Mouse (Mus musculus): ENCODE data around the gene Slc25a1. TPM values are rescaled to one million over a fixed set of nuclear protein-coding genes. Genes with fewer than 3 reads are reported as not detected.

Slc25a1 gene
- polyA plus RNA-seq, 1 experiment from 2014 or later = 78.3 TPM

DNA sequence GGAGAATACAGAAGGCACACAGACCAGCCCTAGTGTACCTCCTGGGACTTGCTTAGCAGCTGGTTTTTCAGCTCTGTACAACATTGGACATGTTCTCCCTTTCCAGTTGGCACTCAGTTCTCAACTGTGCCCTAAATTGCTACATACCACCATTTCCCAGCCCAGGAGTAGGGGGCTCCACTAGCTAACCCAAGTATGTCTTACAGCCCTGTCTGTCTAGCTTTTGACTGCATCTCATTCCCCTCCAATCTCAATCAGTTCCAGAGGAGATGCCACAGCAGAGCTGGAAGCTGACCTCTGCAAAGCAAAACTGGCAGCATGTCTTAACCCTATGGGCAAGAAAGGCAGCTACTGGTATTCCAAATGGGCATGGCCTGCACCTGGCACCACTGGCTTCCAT, 31.9 kb downstream of the Slc25a1 start:
- Histone ChIP-seq H3K27ac (ENCODE audit: low read depth, low read length) (no peak overlapping the region), H3K4me3 (ENCODE audit: low read length) (no peak overlapping the region), H3K9ac (ENCODE audit: low read depth, low read length) (no peak overlapping the region), H3K4me1 (ENCODE audit: control insufficient read depth, insufficient read depth, low read length) (no peaks in the 10 kb centered on the region), H3K9me3 (ENCODE audit: control insufficient read depth, low read length) (no peaks in the 10 kb centered on the region), H3K4me2 (replicated peaks; ENCODE audit: low read depth, low read length) (no peak overlapping the region), H3K36me3 (ENCODE audit: control insufficient read depth, insufficient read depth, low read length) (peaks cover 20% of the 10 kb centered on the region), H3K27me3 (ENCODE audit: control insufficient read depth, insufficient read depth, low read length) (no peaks in the 10 kb centered on the region)
- ATAC-seq (ENCODE audit: low FRiP score, low TSS enrichment) = no peak

DNA sequence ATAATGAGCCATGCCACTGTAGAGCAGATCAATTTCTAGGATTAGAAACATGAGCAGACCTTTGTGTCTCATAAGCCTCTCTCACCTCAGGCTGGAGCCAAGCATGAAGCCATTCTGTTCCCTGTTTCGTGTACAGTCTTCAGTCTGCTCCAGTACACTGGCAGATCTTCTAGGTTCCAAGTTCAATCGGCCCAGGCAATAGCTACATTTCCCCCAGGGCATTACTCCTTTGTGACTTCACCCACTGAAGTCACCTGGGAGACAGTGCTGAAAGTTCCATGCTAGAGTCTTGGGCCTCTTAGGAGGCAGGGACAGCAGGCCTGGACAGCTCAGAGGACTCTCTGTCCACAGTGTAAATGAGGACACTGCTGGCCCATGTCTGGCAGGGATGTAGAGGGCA, 34.1 kb downstream of the Slc25a1 start, which contains the start of gene Tssk1:
TSS of gene Tssk1 (plus strand) at position 301 of the 400 bp plus-strand sequence.
- no peak within 1 kb of the TSS for H3K4me3 ChIP-seq (ENCODE audit: low read length)
- no peak within 1 kb of the TSS for H3K9ac ChIP-seq (ENCODE audit: low read depth, low read length)
- H3K9me3 ChIP-seq (ENCODE audit: control insufficient read depth, low read length) = no peaks in the 10 kb centered on the region
- H3K27me3 ChIP-seq (ENCODE audit: control insufficient read depth, insufficient read depth, low read length) = no peaks in the 10 kb centered on the region
- peaks cover 11% of the 10 kb centered on the region for H3K4me1 ChIP-seq (ENCODE audit: control insufficient read depth, insufficient read depth, low read length)
- ATAC-seq (ENCODE audit: low FRiP score, low TSS enrichment) = no peak
- H3K27ac ChIP-seq (ENCODE audit: low read depth, low read length) = no peak within 1 kb of the TSS
- 75% methylated on average over 2 of the region's 2 CpGs for WGBS
- no peak within 1 kb of the TSS for H3K4me2 ChIP-seq (replicated peaks; ENCODE audit: low read depth, low read length)
- peaks cover 3% of the 10 kb centered on the region; the same call in 1 of the 2 replicates for H3K36me3 ChIP-seq (ENCODE audit: control insufficient read depth, insufficient read depth, low read length)

- Histone ChIP-seq H3K4me3 (ENCODE audit: low read length) (no peak overlapping the region), H3K9ac (ENCODE audit: low read depth, low read length) (no peak overlapping the region), H3K4me2 (replicated peaks; ENCODE audit: low read depth, low read length) (no peak overlapping the region), H3K27me3 (ENCODE audit: control insufficient read depth, insufficient read depth, low read length) (no peaks in the 10 kb centered on the region), H3K36me3 (ENCODE audit: control insufficient read depth, insufficient read depth, low read length) (peaks cover 3% of the 10 kb centered on the region; the same call in 1 of the 2 replicates), H3K9me3 (ENCODE audit: control insufficient read depth, low read length) (no peaks in the 10 kb centered on the region), H3K27ac (ENCODE audit: low read depth, low read length) (no peak overlapping the region), H3K4me1 (ENCODE audit: control insufficient read depth, insufficient read depth, low read length) (peaks cover 11% of the 10 kb centered on the region)
- no peak for ATAC-seq (ENCODE audit: low FRiP score, low TSS enrichment)
- WGBS = 74% methylated on average over 3 of the region's 3 CpGs
Observed at GRCm38 (mm10) chr16:17892606-17893005, 35.4 kb downstream of the Slc25a1 start.

DNA sequence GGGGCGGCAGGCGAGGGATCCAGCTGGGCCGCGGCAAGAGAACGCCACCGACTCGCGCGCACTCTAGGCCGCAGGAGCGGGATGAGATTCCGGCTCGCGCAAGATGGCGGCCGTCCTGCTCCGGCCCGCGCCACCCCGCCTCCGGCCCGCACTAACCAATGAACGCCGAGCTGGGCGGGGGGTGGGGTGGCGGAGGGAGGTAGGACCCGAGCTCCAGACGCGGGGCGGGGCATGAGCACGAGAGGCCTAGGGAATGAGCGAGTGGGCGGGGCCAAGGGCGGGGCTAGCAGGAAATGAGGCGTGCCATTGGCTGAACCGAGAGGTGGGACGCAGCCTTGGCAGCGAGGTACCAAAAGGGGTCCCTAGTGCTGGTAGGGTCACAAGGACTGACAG, 36.5 kb downstream of the Slc25a1 start, which contains the start of gene Gm20518:
TSS of gene Gm20518 (minus strand) at position 105 of the 393 bp plus-strand sequence.
- H3K36me3 ChIP-seq (ENCODE audit: control insufficient read depth, insufficient read depth, low read length) = peaks cover 3% of the 10 kb centered on the region; the same call in 1 of the 2 replicates
- H3K4me3 ChIP-seq (ENCODE audit: low read length) = peak within 1 kb of the TSS; percentile 97
- peak within 1 kb of the TSS; percentile 92 for H3K27ac ChIP-seq (ENCODE audit: low read depth, low read length)
- peak within 1 kb of the TSS; percentile 91 for H3K4me2 ChIP-seq (replicated peaks; ENCODE audit: low read depth, low read length)
- ATAC-seq (ENCODE audit: low FRiP score, low TSS enrichment) = peak; percentile 98
- peaks cover 11% of the 10 kb centered on the region for H3K4me1 ChIP-seq (ENCODE audit: control insufficient read depth, insufficient read depth, low read length)
- WGBS = under 1% methylated on average over 35 of the region's 38 CpGs
- H3K9ac ChIP-seq (ENCODE audit: low read depth, low read length) = peak within 1 kb of the TSS; percentile 96
- H3K9me3 ChIP-seq (ENCODE audit: control insufficient read depth, low read length) = no peaks in the 10 kb centered on the region
- no peaks in the 10 kb centered on the region for H3K27me3 ChIP-seq (ENCODE audit: control insufficient read depth, insufficient read depth, low read length)

DNA sequence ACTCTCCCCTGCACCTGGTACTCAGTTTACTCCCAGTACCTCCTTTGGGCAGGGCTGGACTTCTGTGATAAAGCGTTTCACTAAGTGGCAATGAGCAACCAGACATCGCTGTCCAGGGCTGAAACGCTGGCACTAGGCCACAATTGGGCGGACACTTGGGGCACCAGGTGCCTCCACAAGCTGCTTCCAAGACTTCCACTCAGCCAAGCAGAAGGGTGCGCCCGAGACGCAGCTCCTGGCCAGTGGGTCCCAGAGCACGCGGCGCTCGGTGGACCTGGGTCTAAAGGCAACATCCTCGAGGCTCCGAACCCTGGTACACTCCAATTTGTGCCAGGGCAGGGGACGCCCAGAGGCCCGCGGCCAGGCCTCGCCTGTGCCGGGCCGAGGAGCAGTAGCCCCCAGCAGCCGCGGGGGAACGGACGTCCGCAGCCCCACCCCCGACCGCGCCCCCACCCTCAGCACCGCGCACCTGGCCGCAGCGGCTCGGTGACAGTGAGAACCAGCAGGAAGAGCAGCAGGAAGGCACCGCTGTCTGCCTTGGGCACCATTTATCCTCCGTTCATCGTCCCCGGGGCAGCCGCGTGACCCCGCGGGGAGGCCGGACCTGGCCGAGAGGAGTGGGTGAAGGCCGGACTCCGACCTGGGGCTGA, 37.0 kb downstream of the Slc25a1 start:
- Histone ChIP-seq H3K27ac (ENCODE audit: low read depth, low read length) (peak overlapping the region; percentile 92), H3K4me3 (ENCODE audit: low read length) (peak overlapping the region; percentile 97), H3K4me1 (ENCODE audit: control insufficient read depth, insufficient read depth, low read length) (peaks cover 11% of the 10 kb centered on the region), H3K27me3 (ENCODE audit: control insufficient read depth, insufficient read depth, low read length) (no peaks in the 10 kb centered on the region), H3K36me3 (ENCODE audit: control insufficient read depth, insufficient read depth, low read length) (peaks cover 3% of the 10 kb centered on the region; the same call in 1 of the 2 replicates), H3K9me3 (ENCODE audit: control insufficient read depth, low read length) (no peaks in the 10 kb centered on the region), H3K9ac (ENCODE audit: low read depth, low read length) (peak overlapping the region; percentile 96), H3K4me2 (replicated peaks; ENCODE audit: low read depth, low read length) (peak overlapping the region; percentile 91)
- WGBS = 0% methylated on average over 44 of the region's 44 CpGs
- peak; percentile 80 for ATAC-seq (ENCODE audit: low FRiP score, low TSS enrichment)

- H3K4me1 ChIP-seq (ENCODE audit: control insufficient read depth, insufficient read depth, low read length) = peaks cover 11% of the 10 kb centered on the region
- H3K36me3 ChIP-seq (ENCODE audit: control insufficient read depth, insufficient read depth, low read length) = peaks cover 3% of the 10 kb centered on the region; the same call in 1 of the 2 replicates
- no peaks in the 10 kb centered on the region for H3K9me3 ChIP-seq (ENCODE audit: control insufficient read depth, low read length)
- H3K27me3 ChIP-seq (ENCODE audit: control insufficient read depth, insufficient read depth, low read length) = no peaks in the 10 kb centered on the region
- H3K4me3 ChIP-seq (ENCODE audit: low read length) = peak overlapping the region; percentile 97
- 41% methylated on average over 2 of the region's 2 CpGs for WGBS
- H3K27ac ChIP-seq (ENCODE audit: low read depth, low read length) = no peak overlapping the region
- peak overlapping the region; percentile 91 for H3K4me2 ChIP-seq (replicated peaks; ENCODE audit: low read depth, low read length)
- no peak for ATAC-seq (ENCODE audit: low FRiP score, low TSS enrichment)
- peak overlapping the region; percentile 96 for H3K9ac ChIP-seq (ENCODE audit: low read depth, low read length)
Observed at GRCm38 (mm10) chr16:17890342-17890727, 37.7 kb downstream of the Slc25a1 start.

DNA sequence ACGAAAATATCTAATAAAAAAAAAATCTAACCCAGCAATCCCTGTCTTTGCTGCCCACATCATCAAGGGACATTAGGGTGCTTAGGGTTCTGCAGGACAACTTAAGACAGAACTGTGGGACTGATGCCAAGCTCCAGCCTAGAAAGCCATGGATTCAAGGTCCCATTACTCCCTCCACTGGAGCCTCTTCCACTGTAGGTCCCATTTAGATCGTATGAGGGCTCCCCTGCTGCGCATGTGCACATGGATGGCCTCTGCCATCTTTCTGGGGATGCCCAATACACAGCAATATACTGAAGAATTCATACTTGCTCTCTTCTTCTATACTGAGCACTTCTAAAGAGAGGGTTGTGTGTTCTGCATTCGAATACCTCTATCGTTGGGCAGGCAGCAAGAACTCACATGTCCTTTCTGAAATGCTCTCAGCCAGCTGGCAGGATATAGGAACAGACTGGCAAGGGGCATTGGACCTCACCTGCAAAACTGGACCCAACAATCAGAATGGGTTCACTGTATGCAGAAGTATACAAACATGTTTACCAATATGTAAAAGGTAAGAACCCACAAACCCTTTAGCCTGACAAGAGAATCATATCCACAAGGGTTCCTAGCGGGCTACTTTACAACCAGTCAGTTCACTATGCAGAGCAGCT, 38.2 kb downstream of the Slc25a1 start:
- no peak overlapping the region for H3K27ac ChIP-seq (ENCODE audit: low read depth, low read length)
- WGBS = 82% methylated on average over 6 of the region's 6 CpGs
- H3K4me2 ChIP-seq (replicated peaks; ENCODE audit: low read depth, low read length) = peak overlapping the region; percentile 91
- H3K36me3 ChIP-seq (ENCODE audit: control insufficient read depth, insufficient read depth, low read length) = peaks cover 3% of the 10 kb centered on the region; the same call in 1 of the 2 replicates
- peak overlapping the region; percentile 97 for H3K4me3 ChIP-seq (ENCODE audit: low read length)
- peak overlapping the region; percentile 96; the same call in 1 of the 2 replicates for H3K9ac ChIP-seq (ENCODE audit: low read depth, low read length)
- H3K9me3 ChIP-seq (ENCODE audit: control insufficient read depth, low read length) = no peaks in the 10 kb centered on the region
- no peak for ATAC-seq (ENCODE audit: low FRiP score, low TSS enrichment)
- H3K4me1 ChIP-seq (ENCODE audit: control insufficient read depth, insufficient read depth, low read length) = peaks cover 11% of the 10 kb centered on the region
- H3K27me3 ChIP-seq (ENCODE audit: control insufficient read depth, insufficient read depth, low read length) = no peaks in the 10 kb centered on the region

- Histone ChIP-seq H3K4me3 (ENCODE audit: low read length) (no peak overlapping the region), H3K9me3 (ENCODE audit: control insufficient read depth, low read length) (no peaks in the 10 kb centered on the region), H3K27ac (ENCODE audit: low read depth, low read length) (no peak overlapping the region), H3K27me3 (ENCODE audit: control insufficient read depth, insufficient read depth, low read length) (no peaks in the 10 kb centered on the region), H3K4me1 (ENCODE audit: control insufficient read depth, insufficient read depth, low read length) (0 out of 2 replicates have a peak, but pooled peaks cover 2% of the 10 kb centered on the region), H3K4me2 (replicated peaks; ENCODE audit: low read depth, low read length) (no peak overlapping the region), H3K36me3 (ENCODE audit: control insufficient read depth, insufficient read depth, low read length) (0 out of 2 replicates have a peak, but pooled peaks cover 3% of the 10 kb centered on the region), H3K9ac (ENCODE audit: low read depth, low read length) (no peak overlapping the region)
- no peak for ATAC-seq (ENCODE audit: low FRiP score, low TSS enrichment)
- WGBS = 68% methylated on average over 6 of the region's 6 CpGs
Observed at GRCm38 (mm10) chr16:17884116-17884515, 43.9 kb downstream of the Slc25a1 start.

- Histone ChIP-seq H3K36me3 (ENCODE audit: control insufficient read depth, insufficient read depth, low read length) (0 out of 2 replicates have a peak, but pooled peaks cover 3% of the 10 kb centered on the region), H3K4me1 (ENCODE audit: control insufficient read depth, insufficient read depth, low read length) (0 out of 2 replicates have a peak, but pooled peaks cover 2% of the 10 kb centered on the region), H3K27me3 (ENCODE audit: control insufficient read depth, insufficient read depth, low read length) (no peaks in the 10 kb centered on the region), H3K9ac (ENCODE audit: low read depth, low read length) (no peak overlapping the region), H3K4me3 (ENCODE audit: low read length) (no peak overlapping the region), H3K9me3 (ENCODE audit: control insufficient read depth, low read length) (no peaks in the 10 kb centered on the region), H3K27ac (ENCODE audit: low read depth, low read length) (no peak overlapping the region), H3K4me2 (replicated peaks; ENCODE audit: low read depth, low read length) (no peak overlapping the region)
- ATAC-seq (ENCODE audit: low FRiP score, low TSS enrichment) = no peak
Observed at GRCm38 (mm10) chr16:17882196-17882595, 45.8 kb downstream of the Slc25a1 start.
